Mouse (Mus musculus) v-Abl transformed pro-B cells (cell line): ENCODE measurements at regions not wholly inside any gene's neighbourhood (a gene's known extent, or its start where the extent isn't known, plus 50 kb on each side); places are given as distances from the start of the nearest gene placed in this dataset.

Experiments
- in situ Hi-C, 2 experiments: fragments of 400-800 bp; cut with MboI; formaldehyde crosslinking; loops; one replicate each; pipeline ENCODE4 v1.15.1; 2025; ENCODE audit not compliant: unreplicated experiment in 2 of 2

DNA sequence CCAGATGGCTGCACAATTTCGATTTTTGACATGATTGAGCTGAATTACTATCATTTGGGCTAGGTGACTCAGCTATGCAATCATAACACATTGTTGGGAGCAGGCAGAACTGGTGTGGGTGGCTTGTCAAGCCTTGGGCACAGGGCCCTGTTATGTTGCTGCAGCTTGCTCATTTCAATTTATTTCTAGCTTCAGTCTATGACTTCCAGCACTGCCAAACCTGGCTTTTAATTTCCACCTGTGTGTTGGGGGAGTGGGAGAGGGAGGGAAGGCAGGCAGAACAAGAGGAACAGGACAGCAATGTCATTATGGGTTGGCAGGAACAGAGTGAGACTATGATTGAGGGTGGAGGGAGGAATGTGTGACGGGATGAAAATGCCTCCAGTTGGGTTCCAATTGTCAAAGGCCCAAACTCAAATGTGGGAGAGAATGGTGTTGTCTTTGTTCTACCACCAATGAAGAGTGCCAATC is 102.0 kb upstream of the Agbl1 start:
- in situ Hi-C loops = no loop called here

DNA sequence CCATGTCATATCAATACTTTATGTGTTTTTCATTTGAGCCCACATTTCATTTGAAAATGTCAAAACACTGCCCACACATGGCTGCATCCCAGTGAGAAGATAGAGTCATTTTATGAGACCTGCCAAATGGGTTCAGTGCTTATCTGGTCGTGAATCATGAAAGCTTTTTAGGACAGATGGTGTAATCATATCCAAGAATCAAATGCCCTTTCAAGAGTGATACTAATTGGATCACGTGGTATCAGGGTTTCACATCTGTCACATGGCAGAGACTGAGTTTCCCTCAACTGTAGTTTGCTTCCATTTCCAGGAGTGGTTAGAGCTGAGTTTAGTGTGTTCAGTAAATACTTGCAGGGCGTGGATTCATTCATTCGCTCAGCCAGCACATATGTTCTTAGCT is 87.2 kb upstream of the Agbl1 start:
- in situ Hi-C loops = no loop called here

DNA sequence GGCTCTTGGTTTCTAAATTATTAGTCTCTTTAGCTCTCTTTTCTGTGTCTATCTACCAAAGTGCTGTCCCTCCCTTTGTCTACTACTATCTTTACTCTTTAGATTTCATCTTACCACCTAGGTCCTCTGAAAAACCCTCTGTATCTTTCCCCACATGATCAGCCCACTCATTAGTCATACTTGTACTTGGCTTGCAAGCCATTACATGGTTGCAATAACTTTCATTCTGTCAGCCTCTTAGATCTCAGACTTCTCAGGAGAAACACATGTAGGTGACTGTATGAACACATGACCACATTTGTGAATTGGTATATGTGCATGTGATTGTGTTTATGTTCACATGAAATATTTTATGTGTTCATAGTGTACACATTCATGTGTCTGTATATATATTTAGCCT is 83.3 kb upstream of the Agbl1 start:
- in situ Hi-C loops = no loop called here

DNA sequence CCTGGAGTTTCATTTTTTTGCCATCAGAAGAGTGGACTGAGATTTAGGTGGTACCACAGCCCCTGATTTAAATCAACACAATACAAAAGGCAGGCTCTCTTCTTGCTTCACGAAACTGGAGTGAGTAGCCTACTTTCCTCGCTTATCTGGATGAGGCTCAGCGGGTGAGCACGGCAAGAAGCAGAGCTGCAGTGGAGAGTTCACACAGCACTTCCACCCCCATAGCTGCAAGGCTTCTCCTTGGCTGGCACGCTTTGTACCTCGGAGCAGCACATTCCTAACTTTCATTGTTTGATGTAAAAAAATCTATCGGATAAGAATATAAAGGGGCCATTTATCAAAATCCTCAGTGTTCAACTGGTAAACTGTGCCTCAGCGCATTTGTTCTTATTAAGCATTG is 72.8 kb upstream of the Agbl1 start:
- in situ Hi-C loops = no loop called here

DNA sequence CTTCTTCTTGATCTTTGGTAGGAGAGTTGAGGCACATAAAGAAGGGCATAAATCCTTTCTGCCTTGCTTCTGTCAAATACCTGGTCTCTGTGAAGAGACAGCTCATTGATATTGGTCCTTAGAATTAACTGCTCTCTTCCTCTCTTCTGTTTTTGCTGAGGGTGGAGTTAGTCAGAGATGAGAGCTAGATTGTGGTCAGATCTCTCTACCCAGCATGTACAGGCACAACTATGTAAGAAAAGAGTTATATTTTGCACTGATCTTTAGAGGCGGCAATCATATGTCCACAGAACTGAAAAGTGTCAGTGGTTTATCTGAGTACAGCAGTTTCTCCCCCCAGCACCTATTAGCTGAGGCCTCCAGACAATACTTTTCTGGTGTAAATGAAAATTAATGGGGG is 65.5 kb upstream of the Agbl1 start:
- in situ Hi-C loops = no loop called here

DNA sequence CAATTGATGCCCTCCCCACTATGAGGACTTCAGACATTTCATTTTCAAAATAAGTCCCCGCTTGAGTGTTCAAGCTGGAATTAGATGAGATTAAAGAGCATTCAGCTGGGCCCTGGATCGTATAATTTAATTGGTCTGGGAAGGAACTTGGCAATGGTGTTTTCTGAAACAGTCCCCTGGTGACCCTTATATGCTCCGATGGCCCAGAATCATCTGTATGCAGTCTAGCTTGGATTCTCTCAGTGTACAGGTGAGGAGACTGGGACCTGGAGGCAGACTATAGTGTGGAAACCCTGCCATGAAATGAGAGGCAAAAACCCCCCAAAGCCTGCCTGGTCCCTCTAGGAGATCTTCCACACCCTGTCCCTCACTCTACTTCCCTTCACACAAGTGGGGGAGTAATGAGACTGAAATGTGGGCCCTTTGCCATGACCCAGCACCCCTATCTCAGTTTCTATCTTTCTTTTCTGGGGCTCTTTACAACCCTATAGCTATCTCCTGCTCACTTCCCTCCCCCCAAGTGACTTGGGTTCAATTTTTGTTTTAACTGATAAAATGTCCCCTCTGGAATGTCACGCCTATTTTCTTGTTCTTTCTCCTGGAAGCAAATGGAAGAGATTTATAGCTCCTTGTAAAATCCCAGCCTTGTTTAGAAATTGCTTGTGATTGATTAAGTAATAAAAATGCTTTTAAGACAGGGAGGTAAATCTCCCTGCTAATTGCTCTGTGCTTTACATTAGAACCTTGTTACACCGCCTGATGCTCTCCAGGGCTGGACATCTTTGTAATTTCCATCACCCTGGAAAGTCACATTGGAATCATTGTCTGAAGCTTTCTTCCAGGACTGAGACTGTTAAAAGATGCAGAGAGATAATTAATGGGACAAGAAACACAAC is 64.7 kb upstream of the Agbl1 start:
- in situ Hi-C loops = no loop called here

DNA sequence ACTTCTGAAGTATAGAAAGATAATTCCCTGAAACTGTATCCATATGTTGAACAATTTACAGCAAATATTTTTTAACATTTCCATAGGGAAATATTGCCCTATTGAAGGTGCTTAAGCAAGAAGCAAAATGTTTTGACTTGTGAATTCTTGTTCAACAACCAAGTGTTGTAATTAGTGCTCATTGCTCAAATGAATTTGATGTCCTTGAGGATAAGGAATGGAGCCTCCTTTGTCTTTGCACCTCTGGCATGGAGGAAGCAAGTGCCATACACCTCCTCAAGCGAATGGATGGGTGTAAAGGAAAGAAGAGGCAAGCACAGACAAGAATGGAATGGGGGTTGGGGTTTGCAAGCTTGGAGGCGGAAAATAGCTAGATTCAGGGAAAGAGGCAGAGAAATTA is 59.2 kb upstream of the Agbl1 start:
- in situ Hi-C loops = no loop called here

DNA sequence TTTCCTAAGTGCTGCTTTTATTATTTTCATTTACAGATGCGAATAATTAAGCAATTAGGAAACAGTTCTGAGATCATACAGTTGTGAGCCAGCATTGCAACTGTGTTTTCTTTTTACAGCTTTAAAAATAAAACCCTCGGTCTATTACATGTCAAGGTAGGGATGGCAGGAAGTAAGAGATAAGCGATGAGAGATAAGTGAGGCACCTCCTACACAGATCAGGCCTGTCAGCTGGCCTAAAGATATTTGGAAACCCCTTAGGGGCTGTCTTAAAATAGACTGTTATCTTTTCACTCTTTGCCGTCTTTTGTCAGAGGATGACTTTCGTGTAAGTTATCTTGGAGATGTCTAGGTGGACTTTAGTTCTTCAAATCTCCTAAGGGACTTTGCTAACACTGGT is 53.5 kb upstream of the Agbl1 start:
- in situ Hi-C loops = no loop called here

DNA sequence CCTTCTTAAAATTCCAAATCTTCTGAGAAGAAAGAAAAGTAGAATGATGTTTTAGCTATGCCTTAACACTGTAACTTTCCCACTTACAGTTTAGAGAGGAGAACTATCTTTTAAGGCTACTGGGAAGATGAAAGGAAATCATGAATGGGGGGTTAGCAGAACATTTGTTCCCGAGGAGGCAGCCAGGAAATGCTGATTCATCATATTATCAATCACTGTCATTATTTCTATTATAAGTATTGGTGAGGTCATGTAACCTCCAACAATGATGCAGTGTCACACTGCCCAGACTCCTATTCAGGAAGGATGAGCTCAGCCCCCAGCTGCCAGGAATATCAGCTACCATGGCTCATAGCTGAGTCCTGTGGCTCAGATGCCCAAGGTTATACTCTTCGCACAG is 52.3 kb upstream of the Agbl1 start:
- in situ Hi-C loops = no loop called here
